Mouse (Mus musculus): ENCODE measurements around the gene Dhrs7c. TPM values are rescaled to one million over a fixed set of nuclear protein-coding genes. Genes with fewer than 3 reads are reported as not detected.

Gene Dhrs7c
- polyA plus RNA-seq, 1 experiment from 2014 or later, result 29.9 TPM

DNA sequence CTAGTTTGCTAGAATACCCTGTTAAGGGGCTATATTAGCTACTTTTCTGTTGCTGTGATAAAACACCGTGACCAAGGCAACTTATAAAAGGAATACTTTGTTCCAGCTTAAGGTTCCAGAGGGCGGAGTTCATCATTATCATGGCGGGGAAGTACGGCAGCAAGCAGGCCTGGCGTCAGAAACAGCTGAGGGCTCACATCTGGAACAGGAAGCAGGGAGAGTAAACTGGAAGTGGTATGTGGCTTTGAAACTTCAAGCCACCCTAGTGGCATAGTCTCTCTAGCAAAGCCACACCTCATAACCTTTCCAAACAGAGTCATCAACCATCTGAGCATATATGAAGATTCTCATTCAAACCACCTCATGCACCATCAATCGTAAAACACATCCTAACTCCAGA lies 31.5 kb downstream of the Dhrs7c start:
- Histone ChIP-seq H3K27ac (ENCODE audit: low read length) (no peak overlapping the region), H3K9ac (ENCODE audit: low read length) (no peak overlapping the region), H3K27me3 (ENCODE audit: control insufficient read depth, insufficient read depth, low read length) (no peaks in the 10 kb centered on the region), H3K9me3 (replicated peaks; ENCODE audit: control insufficient read depth, low read length) (no peaks in the 10 kb centered on the region), H3K4me3 (ENCODE audit: low read length) (no peak overlapping the region), H3K36me3 (ENCODE audit: control insufficient read depth, insufficient read depth) (no peaks in the 10 kb centered on the region), H3K4me1 (ENCODE audit: control insufficient read depth, insufficient read depth, low read length) (peaks cover 8% of the 10 kb centered on the region; the same call in 1 of the 2 replicates), H3K4me2 (ENCODE audit: low read depth, low read length) (no peak overlapping the region)
- WGBS, result 70% methylated on average over 6 of the region's 6 CpGs
- no peak for ATAC-seq (replicated peaks; ENCODE audit: extremely low read depth, insufficient read depth, low FRiP score)

DNA sequence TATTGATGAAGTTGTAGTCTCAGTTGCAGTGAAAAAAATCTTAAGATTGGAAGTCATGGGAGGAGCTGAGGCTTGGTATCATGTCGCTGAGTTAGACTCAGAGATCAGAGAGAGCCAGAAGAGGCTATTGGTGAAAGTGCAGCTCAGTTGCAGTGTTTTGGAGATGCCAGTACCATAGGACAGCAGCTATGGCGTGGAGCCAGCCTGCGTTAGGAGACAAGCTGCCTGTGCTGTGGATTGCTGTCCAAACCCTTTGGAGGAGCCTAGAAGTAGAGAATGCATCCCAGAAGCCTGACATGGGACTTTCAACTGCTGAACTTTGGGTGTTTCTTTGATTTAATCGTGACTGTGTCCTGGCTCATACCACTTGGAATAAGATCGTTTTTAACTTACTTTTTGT lies 33.8 kb downstream of the Dhrs7c start:
- H3K27ac ChIP-seq (ENCODE audit: low read length), result no peak overlapping the region
- H3K9ac ChIP-seq (ENCODE audit: low read length), result no peak overlapping the region
- 58% methylated on average over 5 of the region's 5 CpGs for WGBS
- H3K27me3 ChIP-seq (ENCODE audit: control insufficient read depth, insufficient read depth, low read length), result no peaks in the 10 kb centered on the region
- no peak overlapping the region for H3K4me3 ChIP-seq (ENCODE audit: low read length)
- no peak for ATAC-seq (replicated peaks; ENCODE audit: extremely low read depth, insufficient read depth, low FRiP score)
- H3K9me3 ChIP-seq (replicated peaks; ENCODE audit: control insufficient read depth, low read length), result no peaks in the 10 kb centered on the region
- no peaks in the 10 kb centered on the region for H3K36me3 ChIP-seq (ENCODE audit: control insufficient read depth, insufficient read depth)
- H3K4me1 ChIP-seq (ENCODE audit: control insufficient read depth, insufficient read depth, low read length), result peaks cover 11% of the 10 kb centered on the region
- no peak overlapping the region for H3K4me2 ChIP-seq (ENCODE audit: low read depth, low read length)

DNA sequence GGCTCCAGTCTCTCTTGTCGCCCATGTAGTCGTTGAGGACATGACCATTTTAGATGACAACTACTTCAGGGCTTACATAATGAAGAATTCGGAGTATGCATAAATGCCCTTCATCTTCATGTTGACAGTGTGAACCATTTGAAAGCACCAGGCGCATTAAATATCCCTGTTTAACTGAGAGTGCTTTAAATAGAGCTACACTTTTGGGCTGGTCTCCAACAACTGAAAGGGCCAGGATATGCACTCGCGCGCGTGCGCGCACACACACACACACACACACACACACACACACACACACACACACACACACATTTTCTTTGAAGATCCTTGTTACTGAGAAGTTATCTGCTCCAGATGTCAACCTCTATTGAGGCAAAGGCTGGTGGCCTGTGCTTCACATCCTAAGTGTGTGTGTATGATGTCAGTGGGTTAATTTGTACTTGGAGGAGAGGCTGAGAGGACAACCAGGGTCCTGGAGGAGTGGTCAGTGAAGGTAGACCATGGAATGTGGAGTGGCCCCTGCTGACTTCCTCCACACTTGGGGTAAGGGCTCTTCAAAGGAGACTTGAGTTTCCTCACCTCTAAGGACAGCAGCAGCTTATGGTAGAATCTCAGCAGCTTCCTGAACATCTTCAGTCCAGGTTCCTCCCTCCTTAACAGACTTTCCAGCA lies 37.6 kb downstream of the Dhrs7c start:
- Histone ChIP-seq H3K4me2 (ENCODE audit: low read depth, low read length) (peak overlapping the region; percentile 40; the same call in 1 of the 2 replicates), H3K4me1 (ENCODE audit: control insufficient read depth, insufficient read depth, low read length) (peaks cover 6% of the 10 kb centered on the region), H3K36me3 (ENCODE audit: control insufficient read depth, insufficient read depth) (no peaks in the 10 kb centered on the region), H3K9ac (ENCODE audit: low read length) (no peak overlapping the region), H3K9me3 (replicated peaks; ENCODE audit: control insufficient read depth, low read length) (no peaks in the 10 kb centered on the region), H3K4me3 (ENCODE audit: low read length) (no peak overlapping the region), H3K27me3 (ENCODE audit: control insufficient read depth, insufficient read depth, low read length) (no peaks in the 10 kb centered on the region), H3K27ac (ENCODE audit: low read length) (peak overlapping the region; percentile 84)
- WGBS, result 35% methylated on average over 10 of the region's 10 CpGs
- ATAC-seq (replicated peaks; ENCODE audit: extremely low read depth, insufficient read depth, low FRiP score), result peak; percentile 79

DNA sequence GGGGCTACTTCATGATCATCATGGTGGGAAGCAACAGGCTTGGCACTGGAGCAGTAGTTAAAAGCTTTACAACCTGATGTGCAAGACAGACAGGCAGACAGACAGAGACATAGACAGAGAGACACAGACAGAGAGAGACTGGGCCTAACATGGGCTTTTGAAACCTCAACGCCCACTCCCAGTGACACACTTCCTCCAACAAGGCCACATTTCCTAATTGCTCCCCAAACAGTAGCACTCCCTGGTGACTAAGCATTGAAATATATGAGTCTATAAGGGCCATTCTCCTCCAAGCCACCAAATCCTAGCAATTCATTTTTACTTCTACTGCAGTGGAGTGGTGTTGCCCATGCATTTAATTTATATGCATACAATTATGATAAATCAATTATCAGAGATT lies 41.8 kb downstream of the Dhrs7c start:
- 76% methylated on average over 1 of the region's 1 CpGs for WGBS

DNA sequence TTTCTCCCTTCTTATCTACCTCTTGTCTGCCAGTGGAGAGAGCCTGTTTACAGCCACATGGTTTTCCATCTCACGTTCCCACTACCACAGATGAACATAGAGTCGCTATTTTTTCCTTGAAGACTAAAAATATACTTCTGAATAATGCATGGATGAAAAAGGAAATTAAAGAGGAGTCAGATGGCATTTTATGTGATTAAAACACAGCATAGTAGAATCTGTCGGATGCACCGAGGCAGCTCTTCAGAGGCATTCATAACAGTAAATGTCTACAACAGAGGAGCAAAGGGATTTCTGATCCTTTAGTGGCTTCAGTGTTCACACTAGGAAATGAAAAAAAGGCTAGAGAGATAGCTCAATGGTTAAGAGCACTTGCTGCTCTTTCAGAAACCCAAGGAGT lies 47.2 kb downstream of the Dhrs7c start:
- Histone ChIP-seq H3K4me2 (ENCODE audit: low read depth, low read length) (no peak overlapping the region), H3K27ac (ENCODE audit: low read length) (no peak overlapping the region), H3K27me3 (ENCODE audit: control insufficient read depth, insufficient read depth, low read length) (no peaks in the 10 kb centered on the region), H3K4me3 (ENCODE audit: low read length) (no peak overlapping the region), H3K9me3 (replicated peaks; ENCODE audit: control insufficient read depth, low read length) (no peaks in the 10 kb centered on the region), H3K4me1 (ENCODE audit: control insufficient read depth, insufficient read depth, low read length) (no peaks in the 10 kb centered on the region), H3K9ac (ENCODE audit: low read length) (no peak overlapping the region), H3K36me3 (ENCODE audit: control insufficient read depth, insufficient read depth) (no peaks in the 10 kb centered on the region)
- 72% methylated on average over 4 of the region's 4 CpGs for WGBS
- no peak for ATAC-seq (replicated peaks; ENCODE audit: extremely low read depth, insufficient read depth, low FRiP score)

More for the DNA sequence above, 41.8 kb downstream of the Dhrs7c start:
- no peak overlapping the region for H3K9ac ChIP-seq (ENCODE audit: low read length)
- H3K4me2 ChIP-seq (ENCODE audit: low read depth, low read length), result no peak overlapping the region
- no peaks in the 10 kb centered on the region for H3K27me3 ChIP-seq (ENCODE audit: control insufficient read depth, insufficient read depth, low read length)
- H3K4me3 ChIP-seq (ENCODE audit: low read length), result no peak overlapping the region
- H3K4me1 ChIP-seq (ENCODE audit: control insufficient read depth, insufficient read depth, low read length), result peaks cover 5% of the 10 kb centered on the region
- no peak for ATAC-seq (replicated peaks; ENCODE audit: extremely low read depth, insufficient read depth, low FRiP score)
- H3K9me3 ChIP-seq (replicated peaks; ENCODE audit: control insufficient read depth, low read length), result no peaks in the 10 kb centered on the region
- H3K36me3 ChIP-seq (ENCODE audit: control insufficient read depth, insufficient read depth), result no peaks in the 10 kb centered on the region
- H3K27ac ChIP-seq (ENCODE audit: low read length), result no peak overlapping the region

- H3K4me1 ChIP-seq (ENCODE audit: control insufficient read depth, insufficient read depth, low read length), result no peaks in the 10 kb centered on the region
- ATAC-seq (replicated peaks; ENCODE audit: extremely low read depth, insufficient read depth, low FRiP score), result no peak
- no peak overlapping the region for H3K4me3 ChIP-seq (ENCODE audit: low read length)
- H3K9ac ChIP-seq (ENCODE audit: low read length), result no peak overlapping the region
- no peaks in the 10 kb centered on the region for H3K36me3 ChIP-seq (ENCODE audit: control insufficient read depth, insufficient read depth)
- H3K9me3 ChIP-seq (replicated peaks; ENCODE audit: control insufficient read depth, low read length), result no peaks in the 10 kb centered on the region
- no peak overlapping the region for H3K4me2 ChIP-seq (ENCODE audit: low read depth, low read length)
- no peaks in the 10 kb centered on the region for H3K27me3 ChIP-seq (ENCODE audit: control insufficient read depth, insufficient read depth, low read length)
- WGBS, result 64% methylated on average over 5 of the region's 5 CpGs
- no peak overlapping the region for H3K27ac ChIP-seq (ENCODE audit: low read length)
Observed at GRCm38 (mm10) chr11:67851770-67852169, 53.8 kb downstream of the Dhrs7c start.

- H3K4me2 ChIP-seq (ENCODE audit: low read depth, low read length), result no peak overlapping the region
- H3K27me3 ChIP-seq (ENCODE audit: control insufficient read depth, insufficient read depth, low read length), result no peaks in the 10 kb centered on the region
- ATAC-seq (replicated peaks; ENCODE audit: extremely low read depth, insufficient read depth, low FRiP score), result no peak
- no peaks in the 10 kb centered on the region for H3K36me3 ChIP-seq (ENCODE audit: control insufficient read depth, insufficient read depth)
- H3K4me3 ChIP-seq (ENCODE audit: low read length), result no peak overlapping the region
- 47% methylated on average over 6 of the region's 6 CpGs for WGBS
- no peaks in the 10 kb centered on the region for H3K4me1 ChIP-seq (ENCODE audit: control insufficient read depth, insufficient read depth, low read length)
- H3K9ac ChIP-seq (ENCODE audit: low read length), result no peak overlapping the region
- H3K9me3 ChIP-seq (replicated peaks; ENCODE audit: control insufficient read depth, low read length), result no peaks in the 10 kb centered on the region
- no peak overlapping the region for H3K27ac ChIP-seq (ENCODE audit: low read length)
Observed at GRCm38 (mm10) chr11:67853996-67854395, 56.0 kb downstream of the Dhrs7c start.

GRCm38 (mm10) chr11:67855035-67855434 lies 57.0 kb downstream of the Dhrs7c start:
- Histone ChIP-seq H3K27ac (ENCODE audit: low read length) (no peak overlapping the region), H3K4me1 (ENCODE audit: control insufficient read depth, insufficient read depth, low read length) (no peaks in the 10 kb centered on the region), H3K9me3 (replicated peaks; ENCODE audit: control insufficient read depth, low read length) (no peaks in the 10 kb centered on the region), H3K27me3 (ENCODE audit: control insufficient read depth, insufficient read depth, low read length) (no peaks in the 10 kb centered on the region), H3K9ac (ENCODE audit: low read length) (no peak overlapping the region), H3K4me2 (ENCODE audit: low read depth, low read length) (no peak overlapping the region), H3K36me3 (ENCODE audit: control insufficient read depth, insufficient read depth) (no peaks in the 10 kb centered on the region), H3K4me3 (ENCODE audit: low read length) (no peak overlapping the region)
- 16% methylated on average over 2 of the region's 2 CpGs for WGBS
- no peak; the same call in 1 of the 2 replicates for ATAC-seq (replicated peaks; ENCODE audit: extremely low read depth, insufficient read depth, low FRiP score)

DNA sequence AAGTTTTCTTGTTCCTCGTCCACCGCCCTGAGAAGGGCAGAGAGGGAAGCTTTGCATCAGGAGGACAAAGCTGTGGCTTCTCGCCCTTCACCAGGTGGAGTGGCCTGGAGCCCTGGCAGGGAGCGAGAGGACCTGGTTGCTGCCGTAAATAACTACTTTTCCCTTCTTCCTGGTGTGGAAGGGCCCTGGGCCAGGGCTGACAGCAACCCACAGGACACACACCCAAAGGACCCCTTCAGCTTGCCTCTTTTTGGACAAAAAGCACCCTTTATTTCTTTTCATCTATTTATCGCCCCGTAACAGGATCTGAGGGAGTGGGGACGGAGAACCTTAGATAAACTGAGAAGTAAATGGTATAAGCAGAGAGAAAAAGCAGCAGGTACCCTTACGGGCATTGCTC lies 60.5 kb downstream of the Dhrs7c start:
- Histone ChIP-seq H3K4me1 (ENCODE audit: control insufficient read depth, insufficient read depth, low read length) (peaks cover 5% of the 10 kb centered on the region), H3K9me3 (replicated peaks; ENCODE audit: control insufficient read depth, low read length) (no peaks in the 10 kb centered on the region), H3K4me3 (ENCODE audit: low read length) (no peak overlapping the region), H3K27me3 (ENCODE audit: control insufficient read depth, insufficient read depth, low read length) (no peaks in the 10 kb centered on the region), H3K27ac (ENCODE audit: low read length) (no peak overlapping the region), H3K36me3 (ENCODE audit: control insufficient read depth, insufficient read depth) (no peaks in the 10 kb centered on the region), H3K9ac (ENCODE audit: low read length) (no peak overlapping the region), H3K4me2 (ENCODE audit: low read depth, low read length) (no peak overlapping the region)
- 82% methylated on average over 9 of the region's 9 CpGs for WGBS
- no peak for ATAC-seq (replicated peaks; ENCODE audit: extremely low read depth, insufficient read depth, low FRiP score)

All from heart, embryonic 16.5 days (tissue).